Mouse (Mus musculus) heart, postnatal 10 days (tissue): ENCODE results near the gene Tmem165. TPM values are rescaled to one million over a fixed set of nuclear protein-coding genes. Genes with fewer than 3 reads are reported as not detected.

Experiments used
- DNase-seq, 2 experiments: peaks; one replicate each; pipeline ENCODE4 v3.0.0; 2021
- intact Hi-C: fragments of 180-260 bp; cut with DNase I; formaldehyde crosslinking; loops from one replicate; pipeline ENCODE4 v1.15.1; 2025
- total RNA-seq, 2 experiments: library from RNA; stranded (reverse); gene quantifications; 2 replicates each; pipeline ENCODE4 v1.2.3; 2021

Tmem165 gene
- total RNA-seq, 2 experiments from 2014 or later = 39.4 to 42.2 TPM

DNA sequence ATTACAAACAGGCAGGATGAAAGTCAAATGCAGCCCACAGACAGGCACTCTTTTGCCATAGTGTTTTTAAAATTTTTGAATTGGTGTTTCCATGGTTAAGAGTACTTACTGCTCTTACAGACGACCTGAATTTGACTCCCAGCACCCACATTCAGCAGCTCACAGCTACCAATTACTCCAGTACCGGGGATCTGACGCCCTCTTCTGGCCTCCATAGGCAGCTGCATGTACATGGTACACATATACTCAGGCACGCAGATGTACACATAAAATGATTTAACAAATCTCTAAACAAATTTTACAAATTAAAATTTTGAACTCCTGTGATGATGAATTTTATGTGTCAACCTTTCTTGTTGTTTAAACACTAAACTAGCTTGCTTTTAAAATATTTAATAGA, 13.2 kb upstream of the Tmem165 start:
- intact Hi-C loops = no loop called here
- DNase-seq = no peak

DNA sequence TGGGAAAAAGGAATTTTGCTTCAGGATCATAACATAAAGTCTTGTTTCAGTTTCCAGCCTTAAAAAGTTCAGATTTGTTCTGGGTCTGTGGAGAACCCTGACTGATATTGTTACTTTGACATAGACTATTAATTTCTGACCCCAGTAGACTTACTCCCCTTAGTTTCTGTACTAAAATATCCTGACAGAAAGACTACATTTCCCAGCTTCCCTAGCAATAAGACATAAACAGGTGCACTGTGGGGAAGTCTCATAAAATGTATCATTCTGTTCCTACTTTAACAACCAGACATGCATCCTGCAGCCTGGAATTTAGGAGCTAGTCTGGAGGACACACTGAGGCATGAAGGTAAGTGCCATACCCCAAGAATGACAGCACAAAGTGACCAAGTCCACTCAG, 12.6 kb upstream of the Tmem165 start:
- intact Hi-C loops = no loop called here
- DNase-seq = no peak

DNA sequence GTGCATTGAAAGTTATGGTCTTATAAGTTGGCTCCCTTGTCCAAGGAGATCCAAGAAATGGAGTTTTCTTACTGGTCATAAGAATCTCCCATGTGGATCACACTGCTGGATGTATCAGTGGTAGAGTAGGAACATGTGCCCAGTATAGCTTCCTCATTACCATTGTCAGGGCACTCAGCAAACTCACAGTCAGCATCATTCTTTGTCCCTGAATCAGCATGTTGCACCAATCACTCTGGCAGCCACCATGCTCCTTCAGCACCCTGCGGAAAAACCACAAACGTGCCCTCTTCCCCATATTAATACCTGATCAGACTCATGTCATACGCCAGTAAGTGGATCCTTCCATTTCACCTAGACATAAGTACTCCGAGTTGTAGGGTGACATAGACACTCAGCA, 8.6 kb upstream of the Tmem165 start:
- DNase-seq = no peak
- intact Hi-C loops = no loop called here

DNA sequence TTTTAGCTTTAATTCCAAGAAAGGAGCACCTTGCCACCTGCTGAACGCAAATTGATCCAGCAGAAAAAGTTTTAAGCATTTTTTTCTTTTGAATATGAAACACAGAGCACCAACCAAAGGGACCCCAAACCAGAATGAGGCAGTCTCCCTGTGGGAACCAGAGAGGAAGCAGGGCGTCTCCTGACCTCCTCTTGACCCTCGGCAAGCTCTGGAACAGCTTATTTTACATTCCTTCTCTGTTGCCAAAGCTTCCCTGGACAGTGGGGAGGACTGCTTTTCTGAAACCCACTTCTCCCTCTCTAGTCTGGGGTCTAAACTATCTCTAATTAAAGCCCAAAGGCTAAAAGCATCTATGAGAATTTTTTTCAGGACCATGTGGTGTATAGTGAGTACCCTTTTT, 7.3 kb upstream of the Tmem165 start:
- intact Hi-C loops = no loop called here
- peak; percentile 23 to 37 for DNase-seq

GRCm38 (mm10) chr5:76176841-76177240, 6.8 kb upstream of the Tmem165 start:
- intact Hi-C loops = no loop called here
- DNase-seq = no peak

GRCm38 (mm10) chr5:76177664-76178063, 6.0 kb upstream of the Tmem165 start:
- intact Hi-C loops = no loop called here
- no peak for DNase-seq

DNA sequence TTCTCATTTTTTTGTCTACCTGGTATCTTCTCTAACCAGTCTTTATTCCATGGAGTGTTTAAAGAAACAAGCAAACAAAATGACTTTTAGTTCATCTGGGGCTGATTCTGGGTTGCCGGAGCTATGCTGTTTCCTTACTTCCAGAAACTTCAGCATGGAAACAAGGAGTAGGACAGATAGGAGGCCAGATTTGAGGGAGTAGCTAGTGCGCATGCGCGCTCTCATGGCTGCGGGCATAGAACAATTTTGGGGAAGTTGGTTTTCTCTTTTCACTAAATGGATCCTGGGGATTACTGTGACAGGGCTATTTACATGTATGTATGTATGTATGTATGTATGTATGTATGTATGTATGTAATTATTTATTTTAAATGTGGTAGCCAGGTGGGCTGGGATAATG, 4.5 kb upstream of the Tmem165 start:
- DNase-seq = no peak
- intact Hi-C loops = no loop called here

- no peak for DNase-seq
- intact Hi-C loops = no loop called here
Measured at GRCm38 (mm10) chr5:76179791-76180190, 3.9 kb upstream of the Tmem165 start.

GRCm38 (mm10) chr5:76182326-76182725, 1.4 kb upstream of the Tmem165 start:
- no peak for DNase-seq
- intact Hi-C loops = loop anchor here (2.0 kb wide), 1 partner anchor 42 kb away; the partner anchor contains the start of gene Srd5a3

DNA sequence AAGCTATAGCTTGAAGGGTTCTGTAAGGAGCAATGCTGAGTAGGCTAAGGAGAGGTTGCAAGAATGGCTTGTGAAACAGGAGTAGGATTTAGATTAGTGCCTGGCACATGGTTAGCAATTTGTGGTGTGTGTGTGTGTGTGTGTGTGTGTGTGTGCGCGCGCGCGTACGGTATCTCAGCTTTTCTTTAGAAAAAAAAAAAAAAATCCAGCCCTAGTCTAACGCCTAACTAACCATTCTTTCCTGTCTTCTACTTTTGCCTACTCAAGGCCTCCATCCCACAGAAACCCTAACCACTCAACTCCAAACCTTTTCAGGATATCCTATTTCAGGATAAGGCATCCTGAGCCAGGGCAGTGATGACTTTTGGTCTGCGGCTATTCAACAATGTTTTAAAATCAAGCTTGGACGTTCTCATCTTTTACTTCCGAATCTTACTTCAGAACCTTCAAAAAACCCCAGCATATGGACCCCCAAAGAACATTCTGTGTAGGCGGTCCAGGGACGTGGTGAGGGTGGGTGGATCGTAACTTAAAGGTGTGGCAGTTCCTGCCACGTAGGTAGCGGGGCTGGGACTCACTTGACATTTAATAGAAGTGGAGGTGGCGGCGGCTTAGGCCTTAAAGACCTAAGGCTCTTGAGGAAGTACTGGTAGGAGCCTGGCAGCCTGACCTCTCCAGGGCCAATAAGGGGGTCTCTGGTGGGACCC, 484 bp upstream of the Tmem165 start:
- intact Hi-C loops = loop anchor here (2.0 kb wide), 1 partner anchor 42 kb away; the partner anchor contains the start of gene Srd5a3
- no peak for DNase-seq

- intact Hi-C loops = no loop called here
- DNase-seq = peak; percentile 77 to 83
Measured at GRCm38 (mm10) chr5:76184286-76185080, 803 bp downstream of the Tmem165 start.

DNA sequence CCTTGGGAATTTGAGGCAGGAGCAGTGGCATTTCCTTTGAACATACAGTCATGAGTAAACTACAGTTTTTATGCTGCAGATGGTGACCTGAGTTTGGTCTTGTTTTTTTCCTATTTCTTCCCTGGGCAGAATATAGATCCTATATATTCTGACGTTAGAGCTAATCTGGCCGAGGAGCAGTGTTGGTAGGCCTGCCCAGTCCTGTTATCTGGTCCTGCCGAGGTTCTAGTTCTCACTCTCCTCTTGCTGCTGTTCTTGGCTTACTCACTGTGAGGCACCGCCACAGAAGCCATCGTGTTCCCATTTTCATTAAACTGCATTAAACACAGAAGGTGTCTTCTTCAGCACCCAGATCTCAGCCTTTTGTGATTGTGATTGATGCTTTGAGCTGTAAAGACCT, 4.2 kb downstream of the Tmem165 start:
- DNase-seq = no peak
- intact Hi-C loops = no loop called here

DNA sequence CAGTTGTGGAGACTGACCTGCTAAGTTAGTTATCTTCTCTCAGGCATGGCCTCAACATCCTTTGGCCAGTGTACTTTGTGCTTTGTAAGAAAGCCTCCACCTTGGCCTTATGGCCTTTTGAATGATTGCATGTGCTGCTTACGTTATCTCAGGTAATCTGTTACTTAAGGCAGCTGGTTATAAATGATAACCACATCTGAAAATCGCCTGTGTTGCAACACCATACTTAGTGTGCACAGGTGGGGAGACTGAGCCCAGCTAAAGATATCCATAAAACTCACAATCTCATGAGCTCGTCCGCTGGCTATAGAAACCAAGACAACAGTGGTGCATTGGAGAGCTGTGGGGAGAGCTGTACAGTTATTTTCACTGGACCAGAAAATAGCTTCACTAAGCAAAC, 6.9 kb downstream of the Tmem165 start:
- intact Hi-C loops = no loop called here
- DNase-seq = no peak

DNA sequence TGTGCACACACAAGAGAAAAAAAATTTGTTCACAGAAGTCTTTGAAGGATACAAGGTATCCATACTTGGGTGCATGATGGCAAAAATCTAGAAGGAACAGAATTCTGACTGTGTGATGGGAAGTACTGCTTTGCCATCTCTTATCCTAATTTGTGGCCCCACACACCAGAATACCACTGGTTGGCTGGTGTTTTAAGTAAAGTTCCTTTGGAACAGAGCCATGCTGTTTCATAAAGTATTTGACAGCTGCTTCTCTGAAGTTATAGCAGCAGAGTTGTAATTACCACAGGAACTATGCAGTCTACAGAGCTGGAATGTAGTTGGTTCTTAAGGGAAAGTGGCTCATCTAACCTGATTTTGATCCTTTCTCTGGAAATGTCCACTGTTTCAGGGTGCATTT, 9.4 kb downstream of the Tmem165 start:
- intact Hi-C loops = no loop called here
- no peak for DNase-seq

DNA sequence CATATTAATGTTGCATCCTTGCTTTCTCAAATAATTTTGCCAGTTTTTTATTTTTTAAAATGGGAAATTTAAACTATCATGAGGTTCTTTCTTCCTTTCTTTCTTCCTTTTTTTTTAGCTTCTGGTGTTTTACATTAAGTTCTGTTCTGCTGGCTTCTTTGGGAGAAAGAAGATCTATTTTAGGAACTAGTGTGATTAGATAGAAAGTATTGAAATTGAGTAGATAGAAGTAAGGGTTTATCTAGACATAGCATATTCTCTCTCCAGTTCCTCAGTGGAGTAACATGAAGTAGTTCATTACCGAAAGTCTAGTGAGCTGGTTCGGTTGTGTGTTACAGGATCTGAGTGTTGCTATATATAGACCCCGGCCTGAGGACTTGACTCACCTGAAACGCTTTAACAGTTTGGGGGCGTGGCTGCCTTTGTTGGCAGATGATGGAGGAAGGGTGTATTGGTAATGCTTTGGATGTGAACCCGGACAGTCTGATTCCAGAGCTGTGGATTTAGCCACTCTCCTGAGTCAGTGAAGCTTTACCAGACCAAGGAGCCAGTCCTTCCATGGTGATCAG, 10.8 kb downstream of the Tmem165 start:
- intact Hi-C loops = no loop called here
- DNase-seq = peak; percentile 23 to 27

- no peak for DNase-seq
- intact Hi-C loops = no loop called here
Measured at GRCm38 (mm10) chr5:76199346-76199745, 15.7 kb downstream of the Tmem165 start.

DNA sequence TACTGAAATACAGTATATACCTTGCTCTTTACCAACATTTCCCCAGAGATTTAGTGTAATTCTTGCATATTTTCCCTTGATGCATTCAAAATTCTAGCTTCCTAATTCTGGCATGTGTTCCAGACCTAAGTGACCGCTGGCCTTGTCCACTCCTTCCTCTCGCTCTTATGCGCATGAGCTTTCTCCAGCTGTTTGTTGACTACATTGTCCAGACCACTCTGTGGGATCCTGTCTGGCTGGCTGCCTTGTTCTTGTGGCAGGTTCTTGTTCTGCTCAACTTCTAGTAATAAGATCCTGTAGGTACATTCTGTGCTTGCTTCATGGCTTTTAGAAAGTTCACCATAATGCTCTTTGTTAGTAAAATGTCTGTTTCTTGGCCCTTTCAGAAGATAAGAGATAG, 19.5 kb downstream of the Tmem165 start:
- DNase-seq = peak; percentile 39 to 49
- intact Hi-C loops = no loop called here

DNA sequence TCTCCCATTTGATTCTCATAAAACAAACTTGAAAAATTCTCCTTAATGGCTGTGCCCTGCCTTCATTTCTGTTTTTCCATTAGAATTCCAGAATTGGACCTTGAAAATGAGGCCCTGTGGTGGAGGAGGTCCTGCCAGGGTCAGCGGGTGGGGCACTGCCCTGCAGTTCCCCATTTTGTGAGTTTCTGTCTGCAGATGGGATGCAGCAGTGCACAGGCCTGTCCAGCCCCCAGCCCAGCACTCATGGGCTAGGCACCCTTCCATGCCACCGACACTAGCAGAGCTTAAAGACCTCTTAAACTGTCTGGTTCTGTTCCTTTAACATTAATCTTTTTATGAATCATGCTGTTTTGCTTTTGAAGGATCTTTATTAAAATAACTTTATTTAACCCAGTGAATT, 22.2 kb downstream of the Tmem165 start:
- intact Hi-C loops = no loop called here

DNA sequence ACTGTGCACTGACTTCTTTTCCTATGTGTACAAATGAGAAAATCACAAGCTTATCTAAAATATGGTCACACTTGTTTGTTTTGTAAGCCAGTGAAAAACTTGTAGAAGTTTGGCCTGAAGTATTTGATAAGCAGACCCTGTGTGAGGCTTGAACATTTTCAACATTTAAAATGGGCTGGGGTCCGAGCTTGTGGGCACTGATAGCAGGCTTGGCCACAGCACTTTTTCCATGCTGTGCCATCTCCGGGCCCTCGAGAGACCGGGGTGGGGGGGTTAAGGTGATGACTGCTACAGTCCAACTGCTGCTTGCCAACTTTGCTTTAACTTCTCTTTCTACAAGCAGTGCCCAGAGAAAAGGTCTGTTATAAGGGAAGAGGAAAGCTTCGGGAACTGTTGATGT, 24.4 kb downstream of the Tmem165 start:
- no peak for DNase-seq
- intact Hi-C loops = no loop called here

More for the DNA sequence above, 22.2 kb downstream of the Tmem165 start:
- DNase-seq = no peak

GRCm38 (mm10) chr5:76216691-76217090, 33.0 kb downstream of the Tmem165 start:
- DNase-seq = peak in 1 of 2 experiments; percentile 15

DNA sequence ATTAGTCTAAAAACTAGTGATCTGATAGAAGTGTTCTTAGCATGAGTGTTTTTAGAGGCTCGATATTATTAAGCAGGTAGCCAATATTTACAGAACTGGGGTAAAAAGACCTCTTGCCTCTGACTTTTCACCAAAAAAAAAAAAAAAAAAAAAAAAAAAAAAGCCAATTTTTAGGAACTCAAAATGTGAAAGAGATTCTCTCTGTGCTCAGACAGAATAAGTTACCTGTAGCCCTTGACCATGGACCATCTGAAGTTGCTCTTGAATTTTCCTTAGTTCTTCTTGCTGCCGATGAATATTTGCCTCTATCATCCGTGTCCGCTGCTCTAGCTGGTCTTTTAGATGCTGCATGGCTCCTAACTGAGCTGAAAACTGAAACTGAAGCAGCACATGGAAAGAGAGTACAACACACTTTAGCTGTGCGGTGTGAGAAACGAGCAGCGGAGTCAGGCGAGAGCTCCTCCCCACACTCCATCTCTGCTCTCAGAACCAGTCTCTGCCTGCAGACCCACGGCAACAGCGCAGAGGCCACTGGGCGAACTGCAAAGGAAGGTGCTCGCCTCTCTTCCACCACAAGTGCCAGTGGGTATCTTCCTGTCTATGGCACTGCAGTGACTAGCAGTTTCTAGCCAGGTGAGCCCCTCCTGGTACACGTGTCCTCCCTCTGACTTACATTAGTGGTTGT, 47.6 kb downstream of the Tmem165 start:
- intact Hi-C loops = no loop called here
- no peak for DNase-seq

More at GRCm38 (mm10) chr5:76216691-76217090, 33.0 kb downstream of the Tmem165 start:
- intact Hi-C loops = no loop called here
